Mouse (Mus musculus): ENCODE results near the gene Gm28053.
"Not testable (repeated sequence)": the region's sequence is repeated elsewhere in the genome, so short reads cannot be mapped to it uniquely, and the experiment has no call there.

Gene Gm28053

DNA sequence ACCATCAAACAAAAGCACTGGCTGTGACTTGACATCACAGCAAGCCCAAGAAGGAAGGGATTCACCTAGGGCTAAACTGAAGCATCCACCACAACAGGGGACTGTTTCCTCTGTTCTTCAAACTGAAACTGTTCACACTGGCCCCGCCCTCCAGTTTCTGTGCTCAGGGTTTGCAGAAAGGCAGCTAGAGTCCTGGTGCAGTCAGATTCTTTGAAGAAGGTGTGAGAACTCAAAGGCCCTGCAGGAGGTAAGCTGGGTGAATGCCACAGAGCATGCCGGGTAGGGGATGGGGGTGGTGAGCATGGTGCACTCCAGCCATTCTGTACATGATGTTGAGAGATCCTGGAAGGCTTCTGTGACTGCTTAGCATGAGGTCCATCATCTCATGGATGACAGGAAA lies at the start of gene Gm28053, which contains the start of gene Gimap7:
TSS of gene Gm28053 (plus strand) at position 153 of the 400 bp plus-strand sequence.
TSS of gene Gimap7 (plus strand) at position 167 of the 400 bp plus-strand sequence.
- no peak for DNase-seq (ENCODE audit: low spot score)

DNA sequence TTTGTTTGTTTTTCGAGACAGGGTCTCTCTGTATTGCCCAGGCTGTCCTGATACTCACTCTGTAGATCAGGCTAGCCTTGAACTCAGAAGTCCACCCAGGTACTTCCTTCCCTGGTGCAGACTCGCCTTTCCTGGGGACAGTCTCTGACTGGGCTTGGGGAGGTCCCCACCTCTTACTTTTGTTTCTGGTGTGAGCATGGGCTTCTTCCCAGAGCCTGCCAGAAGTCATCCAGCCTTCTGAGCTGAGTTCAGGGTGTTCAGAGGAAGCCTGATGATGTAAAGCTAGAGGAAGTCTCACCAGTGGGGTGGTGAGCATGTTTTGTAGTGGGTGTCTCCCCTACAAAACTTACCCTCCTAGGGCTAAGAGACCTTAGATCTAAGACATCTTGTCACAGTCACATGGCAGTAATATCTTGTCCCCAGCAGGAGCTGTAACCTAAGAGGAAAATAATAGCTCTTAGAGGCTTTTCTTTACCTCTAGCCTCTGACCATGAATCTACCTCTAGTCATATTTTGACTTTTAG lies 48.9 kb upstream of the Gm28053 start:
- no peak for DNase-seq (ENCODE audit: low spot score)

DNA sequence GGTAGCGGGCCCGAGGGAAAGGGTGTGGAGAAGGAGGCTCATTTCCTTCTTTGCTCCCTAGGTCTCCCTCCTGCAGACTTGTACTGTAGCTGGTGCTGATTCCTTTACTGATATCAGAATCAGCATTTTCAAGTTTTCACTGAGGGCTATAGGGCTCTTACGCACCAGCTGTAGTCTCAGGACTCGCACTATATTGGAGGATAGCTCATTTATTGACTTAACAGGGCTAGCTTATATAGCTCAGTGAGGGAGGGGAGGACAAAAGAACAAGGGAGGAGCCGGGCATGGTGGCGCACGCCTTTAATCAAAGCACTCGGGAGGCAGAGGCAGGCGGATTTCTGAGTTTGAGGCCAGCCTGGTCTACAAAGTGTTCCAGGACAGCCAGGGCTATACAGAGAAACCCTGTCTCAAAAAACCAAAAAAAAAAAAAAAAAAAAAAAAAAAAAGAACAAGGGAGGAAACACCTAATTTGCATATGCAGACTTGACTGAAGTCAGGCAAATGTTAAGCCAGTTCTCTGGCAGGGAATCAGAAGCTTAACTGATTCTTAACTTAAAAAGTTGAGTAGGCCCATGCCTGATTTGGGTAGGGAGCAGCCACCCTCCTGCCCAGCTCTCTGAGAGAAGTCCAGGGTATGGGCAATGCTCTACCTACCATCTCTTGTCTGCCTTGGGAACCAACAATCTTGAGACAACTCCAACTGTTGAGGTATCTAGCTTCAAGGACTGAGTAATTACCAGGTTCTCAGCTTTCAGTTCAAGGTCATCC lies 43.9 kb upstream of the Gm28053 start:
- no peak for DNase-seq (ENCODE audit: low spot score)

DNA sequence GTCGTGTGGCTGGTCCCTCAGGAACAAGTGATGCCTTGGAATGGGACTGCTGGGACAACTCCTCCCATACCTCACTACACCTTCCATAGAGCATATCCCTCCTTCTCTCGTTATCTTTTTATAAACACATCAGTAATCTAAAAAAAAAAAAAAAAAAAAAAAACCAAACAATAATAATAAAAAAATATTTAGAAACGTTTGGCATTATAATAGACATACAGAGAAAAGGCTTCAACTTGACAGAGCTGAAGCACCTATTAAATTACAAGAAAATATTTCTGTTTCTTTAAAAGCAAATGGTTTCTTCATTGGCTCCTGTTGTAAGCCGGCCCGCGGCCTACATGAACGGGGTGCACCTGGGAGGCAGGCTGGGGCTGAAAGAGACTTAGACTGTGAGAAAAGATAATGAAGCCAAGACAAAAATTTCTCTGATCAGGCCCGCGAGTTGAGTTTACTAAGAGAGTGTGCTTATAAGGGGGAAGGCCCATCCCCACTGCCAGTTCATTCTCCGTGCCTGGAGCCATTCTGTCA lies 42.9 kb upstream of the Gm28053 start:
- DNase-seq (ENCODE audit: low spot score) = peak; percentile 45

DNA sequence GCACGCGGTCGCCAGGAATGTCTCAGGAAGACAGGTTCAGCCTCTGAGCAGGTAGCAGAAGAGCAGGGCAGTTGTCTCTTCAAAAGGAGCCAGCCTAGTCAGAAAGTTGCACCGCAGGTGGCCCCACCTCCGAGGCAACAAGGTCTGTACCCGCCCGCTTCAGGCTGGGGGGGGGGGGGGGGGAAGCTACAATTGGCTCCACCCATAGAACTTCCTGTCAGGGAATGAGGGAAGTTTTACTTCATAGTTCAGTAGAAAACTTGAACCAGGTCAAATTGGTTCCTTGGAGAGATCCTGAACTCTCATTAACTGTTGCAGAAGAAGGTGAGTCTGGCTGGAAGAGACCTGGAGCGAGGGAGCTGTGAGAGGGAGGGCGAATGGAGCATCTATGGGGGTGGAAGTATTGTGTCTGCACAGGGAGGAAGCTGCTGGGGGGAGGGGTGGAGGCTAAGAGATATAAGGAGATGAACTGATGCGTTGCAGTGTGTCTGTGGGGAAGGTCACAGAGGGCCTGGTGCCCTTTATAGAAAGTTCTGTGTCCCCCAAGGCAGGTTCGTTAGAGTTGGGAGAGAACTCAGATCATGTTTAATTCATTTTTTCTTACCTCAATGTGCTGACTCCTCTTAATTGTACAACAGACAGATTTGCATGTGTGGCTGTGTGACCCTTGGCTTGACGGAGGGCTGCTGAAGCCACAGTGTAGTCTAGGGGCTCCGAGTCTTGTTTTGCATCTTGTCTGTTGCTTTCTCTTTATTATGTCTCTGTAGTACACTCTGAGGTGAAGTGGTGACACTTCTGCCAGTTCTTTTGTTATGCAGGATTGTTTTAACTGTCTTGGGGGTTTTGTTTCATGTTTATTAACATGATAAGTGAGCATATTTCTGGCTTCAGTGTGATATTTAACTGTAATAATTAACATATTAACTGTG lies 42.2 kb upstream of the Gm28053 start, which contains the start of gene Gimap9:
TSS of gene Gimap9 (plus strand) at position 199 of the 929 bp plus-strand sequence.
- peak; percentile 9 for DNase-seq (ENCODE audit: low spot score)

DNA sequence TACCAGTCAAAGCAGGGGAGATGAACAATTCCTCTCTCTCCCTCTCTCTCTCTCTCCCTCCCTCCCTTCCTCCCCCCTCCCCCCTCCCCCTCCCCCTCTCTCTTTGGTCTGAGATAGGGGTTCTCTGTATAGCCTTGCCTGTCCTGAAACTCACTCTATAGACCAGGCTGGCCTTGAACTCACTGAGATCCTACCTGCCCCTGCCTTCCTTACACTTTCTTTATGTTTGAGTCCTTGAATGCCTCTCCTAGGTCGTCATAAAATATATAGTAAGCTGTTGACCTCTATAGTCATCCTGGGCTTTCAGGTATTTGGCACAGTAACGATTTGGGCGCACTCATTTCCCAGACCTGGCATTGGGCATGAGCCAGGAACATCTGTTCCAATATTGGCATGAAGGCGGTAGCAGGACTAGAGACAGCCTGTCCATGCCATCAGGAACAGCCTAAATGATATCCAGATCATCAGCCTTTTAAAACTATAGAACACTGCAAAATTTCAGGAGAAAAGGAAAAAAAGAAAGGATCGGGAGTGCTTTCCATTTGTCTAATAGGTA lies 41.5 kb upstream of the Gm28053 start:
- no peak for DNase-seq (ENCODE audit: low spot score)

DNA sequence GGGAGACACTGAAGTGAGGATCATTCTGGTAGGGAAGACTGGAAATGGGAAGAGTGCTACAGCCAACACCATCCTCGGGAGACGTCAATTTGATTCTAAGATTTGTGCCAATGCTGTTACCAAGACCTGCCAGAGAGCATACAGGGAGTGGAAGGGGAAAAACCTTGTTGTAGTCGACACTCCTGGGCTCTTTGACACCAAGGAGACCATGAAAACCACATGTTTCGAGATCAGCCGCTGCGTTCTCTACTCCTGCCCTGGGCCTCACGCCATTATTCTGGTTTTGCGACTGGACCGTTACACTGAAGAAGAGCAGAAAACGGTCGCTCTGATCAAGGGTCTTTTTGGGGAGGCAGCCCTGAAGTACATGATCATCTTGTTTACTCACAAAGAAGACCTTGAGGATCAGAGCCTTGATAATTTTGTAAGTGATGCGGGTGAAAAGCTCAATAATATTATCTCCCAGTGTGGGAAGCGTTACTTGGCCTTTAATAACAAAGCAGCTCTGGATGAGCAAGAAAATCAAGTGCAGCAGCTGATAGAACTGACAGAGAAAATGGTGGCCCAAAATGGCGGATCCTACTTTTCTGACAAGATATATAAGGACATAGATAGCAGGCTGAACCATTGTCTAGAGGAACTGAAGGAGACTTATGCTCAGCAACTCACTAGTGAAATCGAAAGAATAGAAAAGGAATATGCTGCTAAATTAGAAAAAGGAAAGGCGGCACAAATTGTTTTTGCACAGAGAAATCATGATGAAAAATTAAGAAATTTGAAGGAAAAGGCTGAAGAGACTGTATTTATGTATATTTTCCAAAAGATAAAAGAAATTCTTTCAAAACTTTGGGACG lies 40.7 kb upstream of the Gm28053 start:
- no peak for DNase-seq (ENCODE audit: low spot score)

DNA sequence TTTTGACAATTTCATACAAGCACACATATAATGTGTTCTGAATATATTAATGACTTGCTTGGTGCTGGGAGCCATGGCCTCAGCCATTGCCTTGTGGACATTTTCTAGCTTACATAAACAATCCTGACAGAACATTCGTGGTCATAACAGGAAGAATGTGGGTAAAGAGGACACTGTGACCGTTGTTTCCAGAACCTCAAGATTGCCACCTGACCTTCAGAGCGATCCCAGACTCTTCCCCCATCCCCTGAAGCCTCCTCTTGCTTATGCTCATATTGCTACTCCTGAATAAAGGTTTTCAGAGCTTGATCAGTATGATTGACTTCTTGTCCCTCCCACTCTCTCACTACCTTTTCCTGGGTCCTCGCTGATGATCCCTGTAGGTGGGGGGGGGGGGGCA lies 40.0 kb upstream of the Gm28053 start:
- DNase-seq (ENCODE audit: low spot score) = no peak

DNA sequence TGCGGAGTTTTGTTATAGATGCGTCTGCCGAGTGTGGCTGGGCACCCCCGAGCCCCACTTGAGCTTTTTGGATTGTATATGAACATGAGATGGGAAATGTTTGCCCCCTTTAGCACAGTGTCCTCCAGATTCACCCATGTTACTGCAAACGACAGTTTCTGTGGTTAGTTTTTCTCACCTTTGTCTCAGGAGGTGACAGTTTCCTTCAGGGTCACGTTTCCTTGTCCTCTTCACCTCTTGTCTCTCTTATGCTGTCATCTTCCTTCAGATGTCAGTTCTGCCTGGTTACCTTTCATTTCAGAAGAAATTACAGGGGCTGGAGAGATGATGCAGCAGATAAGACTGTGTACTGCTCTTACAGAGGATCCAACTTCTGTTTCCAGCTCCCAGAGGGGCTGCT lies 38.7 kb upstream of the Gm28053 start:
- no peak for DNase-seq (ENCODE audit: low spot score)

DNA sequence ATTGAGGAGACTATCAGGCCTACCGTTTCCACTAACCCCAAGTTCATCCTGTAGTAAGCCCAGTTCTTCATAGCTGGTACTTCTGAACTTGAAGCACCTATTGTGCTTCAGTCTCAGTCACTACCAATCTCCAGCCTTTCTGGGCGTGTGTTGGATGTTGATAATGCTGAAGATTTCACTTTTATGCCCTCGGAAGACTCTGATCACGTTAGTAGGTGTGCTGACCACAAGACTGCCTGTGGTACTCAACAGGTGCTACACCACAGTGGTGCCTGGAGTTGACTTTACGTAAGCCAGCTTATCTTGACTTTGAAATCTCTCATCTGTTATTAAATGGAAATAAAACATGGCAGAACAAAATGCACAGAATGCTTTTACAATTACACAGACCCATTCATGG lies 38.0 kb upstream of the Gm28053 start:
- DNase-seq (ENCODE audit: low spot score) = no peak

DNA sequence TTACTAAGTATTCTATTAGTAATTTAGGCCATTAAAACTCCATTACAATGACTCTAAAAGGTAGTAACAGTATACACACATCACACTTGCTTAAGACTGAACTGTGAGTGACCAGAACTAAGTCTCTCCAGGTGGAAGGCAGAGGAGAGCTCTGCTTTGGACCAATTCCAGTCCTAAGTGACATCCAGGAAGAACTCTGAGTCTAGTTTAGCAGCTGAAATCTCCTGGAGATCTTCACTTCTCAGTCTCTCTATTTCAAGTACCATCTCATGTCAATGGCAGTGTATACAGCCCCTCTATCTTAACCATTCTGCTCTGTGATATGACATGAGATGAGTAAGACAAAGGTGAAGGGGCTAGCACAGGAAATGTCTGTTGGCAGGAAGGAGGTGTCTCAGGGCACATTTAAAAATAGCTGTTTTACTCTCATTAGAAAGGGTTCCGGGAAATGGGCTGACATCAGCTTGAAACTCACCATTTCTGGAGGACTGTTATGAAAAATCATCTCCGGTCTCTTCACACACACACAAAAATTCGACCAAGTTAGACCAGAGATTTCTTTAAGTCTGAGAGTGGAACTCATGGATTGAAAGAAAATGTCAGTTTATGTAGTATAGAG lies 36.8 kb upstream of the Gm28053 start:
- DNase-seq (ENCODE audit: low spot score) = no peak

DNA sequence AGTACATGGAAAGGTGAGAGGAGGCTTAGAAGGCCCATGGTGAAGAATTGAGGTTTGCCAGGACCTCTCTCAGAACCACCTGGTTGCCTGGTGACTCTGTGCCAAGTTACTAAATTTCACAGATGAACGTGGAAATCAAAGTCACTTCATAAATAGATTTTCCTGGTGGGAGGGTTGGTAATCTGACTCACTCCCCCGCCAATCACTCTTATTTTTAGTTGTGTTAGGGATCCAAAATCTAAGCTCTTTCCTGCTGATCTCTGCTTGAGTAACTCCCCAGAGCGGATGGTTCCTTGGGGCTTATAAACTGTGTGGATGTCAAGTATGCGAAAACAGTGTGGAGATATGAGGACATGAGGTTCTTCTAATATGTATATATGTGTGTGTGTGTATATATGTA lies 36.1 kb upstream of the Gm28053 start:
- DNase-seq (ENCODE audit: low spot score) = no peak

DNA sequence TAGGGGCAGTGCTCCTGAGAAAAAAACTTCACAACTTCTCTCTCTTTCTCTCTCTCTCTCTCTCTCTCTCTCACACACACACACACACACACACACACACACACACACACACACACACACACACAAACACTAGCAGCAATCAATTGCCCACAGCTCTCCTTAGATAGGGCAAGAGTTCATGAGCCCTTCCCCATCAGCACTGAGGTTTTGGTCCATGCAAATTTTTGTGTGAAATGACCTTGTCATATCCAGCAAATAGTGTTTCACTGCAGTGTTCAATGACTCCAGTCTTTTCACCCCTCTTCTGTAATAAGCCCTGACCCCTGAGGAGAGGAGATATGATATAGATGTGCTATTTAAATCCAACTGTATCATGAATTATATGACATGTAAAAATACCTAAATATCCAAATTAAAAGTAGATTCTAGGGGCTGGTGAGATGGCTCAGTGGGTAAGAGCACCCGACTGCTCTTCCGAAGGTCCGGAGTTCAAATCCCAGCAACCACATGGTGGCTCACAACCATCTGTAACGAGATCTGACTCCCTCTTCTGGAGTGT lies 35.1 kb upstream of the Gm28053 start:
- not testable (repeated sequence) for DNase-seq (ENCODE audit: low spot score)

DNA sequence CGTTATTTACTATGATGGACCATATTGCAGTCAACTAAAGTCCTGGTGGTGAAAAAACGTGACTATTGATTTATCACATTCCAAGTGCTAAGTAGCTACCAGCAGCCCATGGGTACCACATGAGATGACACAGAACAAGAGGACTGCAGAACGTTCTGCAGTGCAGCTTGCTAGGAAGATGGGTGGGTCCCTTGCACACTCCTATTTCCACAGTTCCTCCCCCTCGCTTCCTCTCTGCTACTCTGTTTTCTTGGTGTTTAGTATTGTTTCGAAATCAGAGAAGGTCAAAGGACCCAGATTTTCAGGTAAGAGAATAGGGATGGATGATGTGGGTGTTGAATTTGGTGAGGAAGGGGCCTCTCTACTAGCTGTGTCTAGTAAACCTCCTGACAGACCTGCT lies 34.1 kb upstream of the Gm28053 start, which contains the start of gene Gimap4:
TSS of gene Gimap4 (plus strand) at position 231 of the 400 bp plus-strand sequence.
- DNase-seq (ENCODE audit: low spot score) = no peak

DNA sequence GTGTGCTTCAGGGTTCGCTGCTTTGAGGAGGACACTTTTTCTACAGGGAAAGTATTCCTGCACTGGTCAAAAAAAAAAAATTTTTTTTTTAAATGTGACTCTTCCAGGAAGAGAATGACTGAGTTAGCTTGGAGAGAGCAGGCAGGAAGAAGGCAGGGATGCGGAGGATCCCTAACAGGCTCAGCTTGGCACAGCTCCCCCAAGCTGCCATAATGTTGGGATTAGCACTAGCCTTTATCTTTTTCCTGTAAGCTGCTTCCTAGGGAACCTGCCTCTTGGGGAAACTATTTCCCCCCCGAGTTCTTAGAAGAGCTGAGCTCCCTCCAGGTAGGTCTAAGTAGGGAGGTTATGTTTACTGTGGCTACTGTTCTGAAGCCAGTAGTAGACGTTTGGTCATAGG lies 33.6 kb upstream of the Gm28053 start:
- DNase-seq (ENCODE audit: low spot score) = no peak

DNA sequence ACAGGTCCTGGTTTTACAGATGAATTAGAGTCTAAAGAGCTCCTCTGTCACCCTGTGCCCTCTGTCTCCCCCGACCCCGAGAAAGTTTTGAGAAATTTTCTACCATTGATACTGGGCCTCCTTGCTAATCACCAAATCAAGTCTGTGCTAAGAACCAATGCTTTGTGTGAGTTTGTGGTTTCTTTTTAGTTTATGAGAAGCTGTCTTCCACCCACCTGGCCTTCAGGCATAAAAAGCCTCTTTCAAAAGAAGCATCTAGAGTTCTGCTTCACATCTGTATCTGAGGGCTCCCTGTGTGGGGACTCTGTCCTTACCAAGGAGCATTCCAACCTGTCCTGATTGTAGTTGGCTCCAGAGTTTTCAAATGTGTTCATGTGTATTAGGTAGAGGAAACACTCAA lies 33.2 kb upstream of the Gm28053 start:
- DNase-seq (ENCODE audit: low spot score) = no peak

DNA sequence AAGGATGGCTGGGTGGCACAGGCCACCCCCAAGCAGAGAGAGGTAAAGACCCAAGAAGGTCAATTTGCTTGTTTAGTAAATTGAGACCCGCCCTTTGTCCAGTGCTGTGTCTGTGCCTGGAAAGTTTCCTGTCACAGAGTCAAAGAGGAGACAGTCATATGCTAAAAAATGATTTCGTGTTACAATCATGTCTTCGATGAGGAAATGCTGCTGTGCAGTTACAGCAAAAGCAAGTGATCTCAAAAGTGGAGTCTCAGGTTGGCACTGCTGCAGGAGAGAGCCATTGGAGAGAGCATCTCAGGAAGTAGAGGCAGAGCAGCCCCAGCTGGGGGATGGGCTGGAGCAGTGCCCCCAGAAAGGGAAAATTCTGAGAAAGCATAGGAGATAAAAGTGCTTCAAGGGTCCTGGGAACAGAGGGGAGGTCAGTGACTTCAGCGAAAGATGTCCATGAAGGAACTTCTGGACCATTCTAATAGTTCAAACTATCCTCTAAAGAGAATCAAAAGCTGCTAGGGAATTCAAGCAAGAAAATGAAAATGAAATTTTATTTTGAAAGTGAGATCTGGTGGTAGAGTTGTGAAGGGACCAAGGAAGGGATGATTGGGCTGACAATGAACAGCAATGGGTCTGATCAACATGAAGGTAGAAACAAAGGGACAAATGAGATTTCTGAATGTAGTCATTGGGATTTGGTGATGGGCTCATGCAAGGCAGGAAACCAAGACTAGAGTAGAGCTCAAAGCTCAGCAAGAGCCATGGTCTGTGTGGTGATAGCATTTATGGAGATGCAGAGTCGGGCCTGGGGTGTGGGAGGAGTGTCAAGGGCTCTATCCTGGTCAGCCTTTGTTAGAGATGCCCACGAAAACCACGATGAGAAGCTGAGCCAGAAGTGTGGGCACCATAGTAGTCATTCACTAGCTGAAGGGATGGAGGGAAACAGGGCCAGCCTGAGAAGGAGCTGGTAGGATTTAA lies 32.4 kb upstream of the Gm28053 start:
- no peak for DNase-seq (ENCODE audit: low spot score)

DNA sequence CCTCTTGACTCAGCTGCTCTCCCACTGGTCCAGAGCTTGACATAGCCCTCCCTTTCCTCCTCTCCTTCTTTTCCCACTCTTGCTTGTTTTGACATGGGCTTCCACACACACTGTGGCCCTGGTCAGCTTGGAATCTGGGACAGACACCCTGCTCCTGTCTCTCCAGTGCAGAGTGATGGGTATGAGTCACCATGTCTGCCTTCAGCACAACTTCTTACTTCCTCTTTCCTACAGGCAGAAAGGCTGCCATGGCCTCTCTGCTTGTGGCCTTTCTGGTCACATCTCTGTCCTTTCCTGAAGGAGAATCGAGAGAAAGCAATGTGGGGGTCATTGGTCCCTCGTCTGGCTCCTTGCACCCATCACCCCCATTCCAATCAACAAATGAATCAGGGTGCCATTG lies 31.3 kb upstream of the Gm28053 start:
- no peak for DNase-seq (ENCODE audit: low spot score)

DNA sequence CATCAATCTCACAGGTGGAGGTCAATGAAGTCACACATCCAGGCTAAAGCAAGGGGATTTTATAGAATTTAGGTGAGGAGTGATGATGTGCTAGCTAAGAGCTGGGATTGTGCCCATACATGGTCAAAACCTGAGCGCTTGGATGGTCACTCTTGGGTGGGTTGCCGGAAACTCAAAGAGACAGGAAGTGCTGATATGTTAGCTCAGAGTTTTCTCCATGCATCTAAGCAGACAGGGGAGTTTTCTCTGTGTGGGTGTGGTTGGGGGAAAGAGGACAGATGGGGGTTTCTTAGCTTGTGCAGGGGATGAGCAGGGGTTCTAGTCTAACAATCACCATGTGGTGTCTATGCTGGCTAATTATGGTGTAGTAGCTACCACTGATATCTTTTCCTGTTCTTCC lies 29.1 kb upstream of the Gm28053 start:
- DNase-seq (ENCODE audit: low spot score) = no peak

Measured in embryo, embryonic 10 days (tissue).